Mouse (Mus musculus) frontal cortex, postnatal 25 days (tissue): ENCODE data around the gene Astn2.

ENCODE experiments used
- DNase-seq, 2 experiments: peaks; one replicate each; pipeline ENCODE4 v3.0.0; 2022; ENCODE audit warnings: low spot score in 2 of 2

Astn2 gene

DNA sequence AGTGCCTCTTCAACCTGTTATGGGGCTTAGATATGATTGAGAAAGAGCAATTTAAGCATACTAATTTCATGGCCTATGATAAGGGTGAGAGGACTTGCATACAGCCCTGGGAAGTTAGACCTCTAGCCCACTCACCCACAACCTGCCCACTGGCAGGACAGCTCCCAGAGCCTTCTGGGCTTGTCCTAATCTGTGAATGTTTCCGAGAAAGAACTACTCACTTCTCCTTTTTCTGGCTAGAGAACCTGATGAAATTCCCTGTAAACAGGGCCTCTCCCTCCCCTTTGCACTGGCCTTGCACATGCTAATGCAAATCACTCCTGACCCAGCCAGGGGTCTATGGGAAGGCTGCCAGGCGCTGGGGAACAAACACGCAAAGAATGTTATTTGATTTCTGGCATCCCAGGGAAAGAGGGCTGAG lies 983.9 kb downstream of the Astn2 start:
- DNase-seq: no peak

GRCm38 (mm10) chr4:65415507-65415906 lies 988.9 kb downstream of the Astn2 start:
- no peak for DNase-seq

DNA sequence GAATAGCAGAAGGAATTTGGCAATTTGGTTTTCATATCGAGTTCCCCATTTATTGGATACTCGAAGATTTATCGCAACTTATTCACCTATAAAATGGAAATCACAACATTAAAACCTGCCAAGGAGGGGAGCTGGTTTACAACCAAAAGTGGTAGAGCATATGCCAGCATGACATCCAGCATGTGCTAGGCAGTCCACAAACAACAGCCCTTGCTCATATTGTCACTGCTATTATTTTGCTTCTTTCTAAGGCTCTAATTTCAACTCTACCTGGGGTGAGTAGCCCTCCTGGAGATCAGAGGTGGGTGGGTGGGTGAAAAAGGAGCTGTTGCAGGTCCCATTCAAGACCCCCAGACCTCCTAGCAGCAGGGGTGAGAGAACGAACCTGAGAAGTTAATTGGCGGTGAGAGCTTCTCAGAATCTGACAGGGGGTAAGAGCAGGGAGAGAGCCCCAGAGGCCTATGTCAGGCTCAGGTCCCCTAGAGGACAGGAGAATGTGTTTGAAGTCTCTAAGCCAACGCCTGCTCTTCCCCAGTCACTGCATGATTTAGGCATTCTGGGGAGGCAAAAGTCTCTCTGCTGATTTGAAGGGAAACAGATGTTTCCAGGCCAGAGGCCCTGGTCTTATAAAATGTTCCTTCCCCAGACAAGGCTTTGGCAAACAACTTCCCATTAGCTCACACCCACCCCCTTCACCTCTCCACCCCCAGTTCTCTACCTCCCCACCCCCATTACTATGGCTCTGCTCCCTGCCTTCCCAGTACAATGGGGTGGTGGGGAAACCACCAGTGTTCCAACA lies 1001.4 kb downstream of the Astn2 start:
- no peak for DNase-seq

DNA sequence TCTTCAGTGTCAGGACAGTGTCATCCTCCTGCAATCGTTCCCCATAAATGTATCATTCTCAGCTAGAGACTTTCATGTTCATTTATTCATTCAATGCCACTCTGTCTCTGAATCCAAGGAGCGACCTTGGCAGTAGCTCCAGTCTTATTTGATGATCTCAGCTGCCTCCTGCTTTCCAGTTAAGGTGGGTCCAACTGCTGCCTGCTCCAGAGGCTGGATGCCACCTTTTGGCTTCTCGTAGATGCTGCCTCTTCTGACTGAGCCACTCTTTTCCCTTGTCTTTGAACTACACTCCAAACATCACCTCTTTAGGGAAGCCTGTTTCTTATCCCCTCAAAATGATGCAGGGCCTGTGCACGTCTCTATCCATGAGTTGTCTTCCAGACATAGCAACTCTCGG lies 1002.1 kb downstream of the Astn2 start:
- DNase-seq: no peak

DNA sequence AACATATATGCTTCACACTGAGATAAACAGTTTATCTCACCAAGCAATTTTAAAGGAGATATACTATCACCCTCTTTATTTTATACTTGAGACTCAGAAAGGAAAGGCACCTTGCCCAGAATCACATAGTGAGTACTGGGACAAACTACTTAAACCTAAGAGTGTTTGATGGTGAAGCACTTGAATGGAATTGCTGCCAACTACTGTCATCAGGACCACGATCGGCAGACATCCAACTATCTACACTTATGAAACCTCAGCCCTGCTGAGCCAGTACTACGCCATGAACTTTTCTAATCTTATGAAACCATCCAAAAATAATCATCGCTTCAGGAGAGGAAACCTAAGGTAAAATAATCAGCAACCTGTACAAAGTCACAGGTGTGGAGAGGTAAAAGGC lies 1005.0 kb downstream of the Astn2 start:
- no peak for DNase-seq

DNA sequence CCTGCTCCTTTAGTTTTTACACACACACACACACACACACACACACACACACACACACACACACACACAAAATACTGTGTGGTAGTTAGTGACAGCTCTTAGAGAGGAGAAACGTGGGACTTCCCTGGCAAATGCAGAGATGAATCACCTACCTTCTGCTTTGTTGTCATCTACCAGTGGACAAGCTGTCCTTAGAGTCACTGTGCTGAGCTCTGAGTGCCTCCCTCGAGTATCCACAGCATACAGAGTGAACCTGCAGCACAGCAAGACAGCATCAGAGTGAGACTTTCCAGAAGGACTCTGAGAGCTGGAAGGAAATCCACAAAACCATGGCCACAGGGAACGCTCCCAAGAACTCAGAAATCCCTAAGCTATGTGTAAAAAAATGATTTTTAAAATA lies 1007.6 kb downstream of the Astn2 start:
- no peak for DNase-seq

DNA sequence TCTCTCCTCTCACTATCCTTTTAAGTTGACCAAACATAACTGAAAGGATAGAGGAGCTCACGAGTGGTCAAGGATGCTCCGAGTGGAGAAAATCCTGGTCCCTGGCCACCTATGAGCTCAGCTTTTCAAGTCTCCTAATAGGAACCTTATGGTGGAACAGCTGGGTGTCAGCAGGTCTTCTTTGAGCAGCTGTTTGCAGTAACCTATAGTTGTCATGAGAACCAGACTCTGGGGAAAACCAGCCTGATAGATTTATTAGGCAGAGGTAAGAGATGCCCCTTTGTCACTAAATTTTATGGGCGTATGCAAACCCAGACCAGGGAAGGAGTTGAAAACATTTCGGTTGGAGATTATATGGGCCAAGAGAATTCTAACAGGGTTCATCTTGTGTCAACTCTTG lies 1013.4 kb downstream of the Astn2 start:
- no peak for DNase-seq

- no peak for DNase-seq
Observed at GRCm38 (mm10) chr4:65383070-65383469, 1021.3 kb downstream of the Astn2 start.

DNA sequence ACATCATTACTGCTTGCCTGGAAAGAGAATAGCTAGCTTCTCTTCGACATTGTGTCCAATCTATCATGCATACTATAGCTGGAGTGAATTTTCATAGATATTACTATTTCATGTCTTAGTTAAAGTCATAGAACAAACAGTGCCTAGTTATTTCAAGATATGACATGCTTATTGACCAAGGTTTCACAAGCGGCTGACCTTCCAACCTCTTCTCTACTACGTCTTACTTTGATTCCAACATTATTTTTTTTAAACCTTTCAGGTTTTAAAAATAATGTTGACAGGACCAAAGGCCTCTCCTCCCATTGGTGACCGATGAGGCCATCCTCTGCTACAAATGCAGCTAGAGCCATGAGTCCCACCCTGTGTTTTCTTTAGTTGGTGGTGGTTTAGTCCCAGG lies 1025.0 kb downstream of the Astn2 start:
- DNase-seq: no peak

- DNase-seq: no peak
Observed at GRCm38 (mm10) chr4:65376571-65376970, 1027.8 kb downstream of the Astn2 start.

GRCm38 (mm10) chr4:65373841-65374240 lies 1030.6 kb downstream of the Astn2 start:
- DNase-seq: no peak

- no peak for DNase-seq
Observed at GRCm38 (mm10) chr4:65372731-65373130, 1031.7 kb downstream of the Astn2 start.

- no peak for DNase-seq
Observed at GRCm38 (mm10) chr4:65367135-65367534, 1037.3 kb downstream of the Astn2 start.

GRCm38 (mm10) chr4:65354580-65354979 lies 1049.8 kb downstream of the Astn2 start:
- DNase-seq: no peak

DNA sequence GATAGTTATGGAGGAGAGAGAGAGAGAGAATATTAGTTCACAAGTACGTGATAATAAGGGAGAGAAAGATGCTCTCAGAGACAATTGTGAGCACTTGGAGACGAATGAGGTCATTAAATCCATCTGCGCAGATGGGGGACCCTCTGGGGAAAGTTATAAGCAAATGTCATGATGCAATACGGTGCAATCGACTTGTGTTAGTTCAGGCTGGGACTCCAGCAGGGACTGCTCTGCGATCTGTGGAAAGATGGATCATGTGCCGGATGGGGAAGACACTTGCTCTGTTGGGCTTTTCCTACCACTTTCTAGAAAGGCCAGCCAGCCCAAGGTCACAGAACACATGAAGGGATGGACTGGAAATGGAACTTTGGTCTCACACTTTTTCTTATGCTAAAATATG lies 1053.9 kb downstream of the Astn2 start:
- DNase-seq: no peak

DNA sequence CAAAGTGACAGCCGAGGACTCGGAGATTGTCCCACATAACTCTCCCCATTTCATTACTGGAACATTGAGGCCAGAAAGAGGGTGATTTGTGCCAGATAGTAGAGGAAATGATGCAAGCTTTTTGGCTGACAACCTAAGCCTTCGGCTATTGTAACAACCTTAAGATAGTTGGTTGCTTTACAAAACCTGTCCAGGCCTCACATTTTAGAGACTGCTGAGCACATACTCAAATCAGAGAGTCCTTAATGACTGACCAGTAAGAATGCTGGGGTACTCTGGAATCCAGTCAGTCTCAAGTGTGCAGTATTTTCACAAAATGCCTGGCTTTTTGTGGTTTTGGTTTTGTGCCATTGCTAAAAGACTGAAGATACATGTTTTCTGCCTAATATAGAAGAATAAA lies 1062.6 kb downstream of the Astn2 start:
- no peak for DNase-seq

DNA sequence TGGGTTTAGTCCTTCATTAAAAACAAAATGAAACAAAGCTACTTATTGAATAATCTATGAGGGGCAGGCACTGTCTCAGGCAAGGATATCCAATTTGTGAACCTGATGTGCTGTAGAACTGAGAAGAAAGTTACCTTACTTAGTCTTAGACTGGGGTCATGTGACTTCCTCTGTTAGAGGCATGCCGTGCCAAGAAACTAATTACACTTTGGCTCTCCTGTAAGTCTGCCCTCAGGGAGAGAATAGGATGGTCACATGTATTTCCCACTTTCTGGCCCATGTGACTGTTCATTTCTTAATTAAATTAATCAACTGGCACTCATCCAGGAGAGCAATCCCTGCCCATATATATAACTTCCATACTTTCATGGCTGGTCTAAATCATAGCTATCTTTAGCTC lies 1070.7 kb downstream of the Astn2 start:
- no peak for DNase-seq
